Mouse (Mus musculus): ENCODE results near the gene Ddit4. TPM values are rescaled to one million over a fixed set of nuclear protein-coding genes. Genes with fewer than 3 reads are reported as not detected.

The Ddit4 gene
- polyA plus RNA-seq, 1 experiment, result not detected

DNA sequence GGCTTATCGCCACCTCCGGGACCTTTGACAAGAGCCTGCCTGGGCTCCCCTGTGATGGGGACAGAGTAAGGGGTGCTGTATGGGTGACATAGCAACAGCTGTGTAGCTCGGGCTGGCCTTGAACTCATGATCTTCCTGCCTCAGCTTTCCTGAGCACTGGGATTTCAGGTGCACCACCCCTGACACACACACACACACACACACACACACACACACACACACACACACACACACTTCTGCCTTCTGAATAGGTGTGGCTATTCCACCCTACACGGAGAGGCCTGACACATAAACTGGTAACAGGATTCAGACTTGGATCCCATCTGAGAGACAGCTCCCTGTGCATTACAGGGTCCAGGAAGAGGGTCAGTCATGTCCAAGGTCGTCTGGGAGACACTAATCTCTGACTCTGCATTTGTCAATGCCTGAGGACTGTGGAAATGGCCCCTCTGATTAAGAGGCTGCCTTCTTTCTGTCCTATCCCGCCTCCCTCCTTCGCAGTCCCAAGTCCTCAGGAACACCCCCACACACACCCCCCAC, 42.8 kb downstream of the Ddit4 start:
- peaks cover 29% of the 10 kb centered on the region for H3K4me1 ChIP-seq (ENCODE audit: control insufficient read depth, insufficient read depth, low read length)
- no peak overlapping the region for H3K4me3 ChIP-seq (ENCODE audit: insufficient read depth, low read depth, low read length)
- WGBS, result 65% methylated on average over 7 of the region's 7 CpGs
- no peak overlapping the region for H3K27ac ChIP-seq (ENCODE audit: insufficient read depth, low read depth, low read length)
- TF ChIP-seq CTCF (IDR thresholded peaks at IDR 0.05; ENCODE audit: insufficient read depth, low read depth, low read length), result no peak
- TF ChIP-seq POLR2A (IDR thresholded peaks at IDR 0.05; ENCODE audit: insufficient read depth, low read depth, low read length), result no peak

DNA sequence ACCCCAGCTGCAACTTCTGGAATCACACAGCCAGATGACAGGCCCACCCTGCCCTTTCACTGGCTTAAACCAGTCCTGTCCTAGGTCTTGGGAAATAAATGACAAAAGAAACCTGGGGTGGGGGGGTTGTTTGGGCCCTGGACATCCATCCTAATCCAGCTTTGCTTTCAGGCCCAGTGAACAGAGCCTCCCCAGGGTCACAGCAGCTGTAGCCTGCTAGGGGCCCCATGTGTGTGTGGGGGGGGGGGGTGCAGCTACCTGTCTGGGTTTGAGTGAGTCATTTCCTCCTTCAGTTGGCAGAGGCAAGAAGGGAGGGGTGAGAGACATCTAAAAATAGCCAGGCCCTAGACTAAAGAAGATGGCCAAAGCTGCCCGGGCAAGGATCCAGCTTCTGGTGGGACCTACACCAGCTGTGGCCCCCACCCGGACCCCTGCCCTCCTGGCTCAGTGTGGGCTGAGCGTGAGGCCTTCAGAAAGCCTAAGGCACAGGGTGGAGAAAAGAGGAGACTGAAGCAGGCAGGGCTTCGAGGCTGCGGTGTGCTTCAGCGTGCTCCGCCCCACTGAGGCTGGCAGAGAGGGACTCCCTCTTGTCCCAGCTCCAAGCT, 43.8 kb downstream of the Ddit4 start:
- TF ChIP-seq POLR2A (IDR thresholded peaks at IDR 0.05; ENCODE audit: insufficient read depth, low read depth, low read length) (no peak), CTCF (IDR thresholded peaks at IDR 0.05; ENCODE audit: insufficient read depth, low read depth, low read length) (no peak)
- no peak overlapping the region for H3K27ac ChIP-seq (ENCODE audit: insufficient read depth, low read depth, low read length)

DNA sequence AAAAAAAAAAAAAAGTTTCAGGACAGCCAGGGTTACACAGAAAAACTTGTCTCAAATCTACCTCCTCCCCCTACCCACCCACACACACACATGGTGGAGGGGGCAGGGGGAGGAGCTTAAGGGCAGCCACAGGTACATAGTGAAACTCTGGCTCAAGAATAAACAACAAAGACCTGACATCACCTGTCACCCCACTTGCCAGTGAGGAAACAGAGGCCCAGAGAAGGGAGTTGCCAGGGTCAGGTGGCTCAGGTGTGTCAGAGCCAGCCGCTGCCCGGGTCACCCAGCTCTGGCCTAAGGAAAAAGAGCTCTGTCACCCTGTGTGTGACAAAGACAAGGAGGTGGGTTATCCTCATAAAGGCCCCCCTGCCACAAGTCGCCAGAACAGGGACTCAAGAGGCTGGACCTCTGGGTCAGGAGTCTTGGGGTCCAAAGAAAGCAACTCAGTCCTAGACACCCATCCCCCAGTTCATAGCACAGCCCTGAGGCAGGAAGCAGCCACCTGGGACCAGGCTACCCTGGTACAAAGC, 44.5 kb downstream of the Ddit4 start:
- Histone ChIP-seq H3K4me1 (ENCODE audit: control insufficient read depth, insufficient read depth, low read length) (peaks cover 40% of the 10 kb centered on the region), H3K4me3 (ENCODE audit: insufficient read depth, low read depth, low read length) (no peak overlapping the region), H3K27ac (ENCODE audit: insufficient read depth, low read depth, low read length) (no peak overlapping the region)
- 83% methylated on average over 3 of the region's 3 CpGs for WGBS
- TF ChIP-seq POLR2A (IDR thresholded peaks at IDR 0.05; ENCODE audit: insufficient read depth, low read depth, low read length) (no peak), CTCF (IDR thresholded peaks at IDR 0.05; ENCODE audit: insufficient read depth, low read depth, low read length) (no peak)

More for the DNA sequence above, 43.8 kb downstream of the Ddit4 start:
- H3K4me1 ChIP-seq (ENCODE audit: control insufficient read depth, insufficient read depth, low read length), result peaks cover 33% of the 10 kb centered on the region
- 36% methylated on average over 7 of the region's 7 CpGs for WGBS
- H3K4me3 ChIP-seq (ENCODE audit: insufficient read depth, low read depth, low read length), result no peak overlapping the region

DNA sequence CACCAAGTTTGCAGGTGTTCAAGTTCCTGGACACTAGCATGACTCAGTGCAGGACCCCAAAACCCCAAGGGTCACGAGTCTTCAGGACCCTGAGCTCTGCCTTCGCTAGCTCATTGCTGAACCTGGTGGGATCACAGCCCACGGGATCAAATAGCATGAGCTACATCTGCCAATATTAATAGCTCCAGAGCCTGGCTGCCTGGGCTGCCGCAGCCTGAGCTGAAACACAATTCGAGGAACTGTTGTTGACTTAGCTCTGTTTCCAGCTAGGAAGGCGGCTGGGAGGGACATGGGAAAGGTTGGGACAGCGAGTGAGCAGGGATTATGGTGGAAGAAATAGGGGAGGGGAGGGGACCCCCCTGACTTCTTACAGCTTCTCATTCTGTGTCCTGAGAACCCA, 48.5 kb downstream of the Ddit4 start:
- no peak for TF ChIP-seq POLR2A (IDR thresholded peaks at IDR 0.05; ENCODE audit: insufficient read depth, low read depth, low read length)
- no peak for TF ChIP-seq CTCF (IDR thresholded peaks at IDR 0.05; ENCODE audit: insufficient read depth, low read depth, low read length)
- peaks cover 54% of the 10 kb centered on the region for H3K4me1 ChIP-seq (ENCODE audit: control insufficient read depth, insufficient read depth, low read length)
- no peak overlapping the region for H3K4me3 ChIP-seq (ENCODE audit: insufficient read depth, low read depth, low read length)
- no peak overlapping the region for H3K27ac ChIP-seq (ENCODE audit: insufficient read depth, low read depth, low read length)
- 76% methylated on average over 7 of the region's 7 CpGs for WGBS

DNA sequence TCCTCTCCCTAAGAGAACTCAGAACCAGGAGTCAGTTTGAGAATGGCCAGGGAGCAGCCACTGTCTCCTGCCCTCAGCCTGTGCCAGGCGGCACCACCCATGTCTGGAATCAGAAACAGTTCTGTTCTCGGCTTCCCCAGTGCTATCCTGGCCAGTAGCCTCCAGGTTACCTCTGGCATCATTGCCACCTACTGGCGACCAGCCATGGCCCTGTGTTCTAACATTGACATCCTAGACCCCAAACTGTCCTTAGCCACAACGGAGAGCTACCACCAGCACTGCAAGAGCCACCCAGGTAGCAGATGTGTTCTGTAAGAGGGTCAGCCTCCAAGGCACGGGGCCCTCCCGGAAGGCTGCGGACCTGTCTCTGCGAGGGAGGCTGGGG, 49.0 kb downstream of the Ddit4 start:
- H3K4me3 ChIP-seq (ENCODE audit: insufficient read depth, low read depth, low read length), result no peak overlapping the region
- H3K27ac ChIP-seq (ENCODE audit: insufficient read depth, low read depth, low read length), result 0 out of 2 replicates have a peak overlapping the region, but pooled peaks have one; percentile 22
- TF ChIP-seq CTCF (IDR thresholded peaks at IDR 0.05; ENCODE audit: insufficient read depth, low read depth, low read length) (no peak), POLR2A (IDR thresholded peaks at IDR 0.05; ENCODE audit: insufficient read depth, low read depth, low read length) (no peak)
- H3K4me1 ChIP-seq (ENCODE audit: control insufficient read depth, insufficient read depth, low read length), result peaks cover 52% of the 10 kb centered on the region
- 84% methylated on average over 8 of the region's 8 CpGs for WGBS

DNA sequence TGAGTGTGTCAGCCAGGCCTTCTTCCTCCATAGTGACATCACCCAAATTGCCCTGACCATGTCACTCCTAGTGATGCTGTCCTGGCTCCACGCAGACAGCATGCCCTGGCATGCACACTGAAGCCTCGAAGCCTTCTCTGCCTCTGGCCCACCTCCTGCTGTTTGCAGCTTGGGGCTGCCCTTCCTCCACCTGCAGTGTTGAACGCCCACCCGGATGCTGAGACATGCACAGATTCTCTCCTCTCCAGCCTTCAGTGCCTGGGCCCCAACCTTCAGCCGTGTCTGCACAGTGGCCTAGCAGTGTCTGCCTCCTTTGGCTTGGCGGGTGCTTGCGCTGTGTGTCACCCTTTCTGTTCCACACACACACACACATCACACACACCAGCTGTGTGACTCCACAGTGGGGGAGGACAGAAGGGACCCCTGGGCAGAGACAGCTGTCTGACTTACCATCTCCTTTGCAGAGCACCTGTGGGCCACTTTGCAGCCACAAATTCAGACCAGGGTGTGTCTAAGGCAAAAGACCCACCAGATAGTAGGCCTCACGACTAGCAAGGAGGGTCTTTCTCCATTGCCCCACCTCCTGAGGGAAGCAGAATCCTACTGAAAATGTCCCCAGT, 49.5 kb downstream of the Ddit4 start:
- peaks cover 54% of the 10 kb centered on the region for H3K4me1 ChIP-seq (ENCODE audit: control insufficient read depth, insufficient read depth, low read length)
- 23% methylated on average over 8 of the region's 8 CpGs for WGBS
- H3K4me3 ChIP-seq (ENCODE audit: insufficient read depth, low read depth, low read length), result no peak overlapping the region
- 0 out of 2 replicates have a peak overlapping the region, but pooled peaks have one; percentile 22 for H3K27ac ChIP-seq (ENCODE audit: insufficient read depth, low read depth, low read length)
- TF ChIP-seq CTCF (IDR thresholded peaks at IDR 0.05; ENCODE audit: insufficient read depth, low read depth, low read length) (no peak), POLR2A (IDR thresholded peaks at IDR 0.05; ENCODE audit: insufficient read depth, low read depth, low read length) (no peak)

DNA sequence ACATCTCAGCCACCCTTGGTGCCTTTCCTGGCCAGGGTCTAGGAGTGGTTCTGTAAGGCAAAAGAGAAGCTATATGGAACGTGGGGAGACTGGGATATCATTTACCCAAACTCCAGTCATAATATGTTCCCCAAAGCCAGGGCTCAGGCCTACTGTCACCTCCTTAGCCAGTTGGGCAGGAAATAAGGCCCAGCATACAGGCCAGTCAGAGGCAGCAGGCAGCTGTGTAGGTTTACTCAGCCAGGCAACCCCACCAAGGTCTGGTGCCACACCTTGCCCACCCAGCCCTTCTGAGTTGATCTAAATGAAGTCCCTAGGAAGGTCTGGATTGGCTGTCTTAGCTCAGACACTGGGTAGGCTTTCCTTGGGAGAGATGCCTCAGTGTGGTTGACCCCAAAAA, 50.2 kb downstream of the Ddit4 start:
- Histone ChIP-seq H3K4me1 (ENCODE audit: control insufficient read depth, insufficient read depth, low read length) (peaks cover 60% of the 10 kb centered on the region), H3K27ac (ENCODE audit: insufficient read depth, low read depth, low read length) (peak overlapping the region; percentile 22)
- WGBS, result 84% methylated on average over 1 of the region's 1 CpGs

DNA sequence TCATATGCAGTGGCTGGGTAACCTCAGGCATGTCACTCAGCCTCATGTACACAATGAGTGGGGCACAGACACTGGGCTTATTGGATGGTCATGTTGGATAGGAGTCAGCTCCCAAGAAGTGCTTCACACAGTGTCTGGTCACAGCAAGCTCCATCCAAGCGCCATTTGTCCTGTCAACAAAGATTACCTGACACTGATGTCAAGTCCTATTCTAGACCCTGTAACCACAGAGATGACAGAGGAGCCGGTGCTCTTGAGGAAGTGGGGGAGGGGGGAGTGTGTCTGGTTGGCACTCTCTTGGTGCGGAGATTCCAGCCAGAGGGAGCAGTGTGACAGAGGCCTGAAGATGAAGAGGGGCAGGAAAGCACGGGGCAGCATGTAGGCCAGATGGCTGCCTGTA, 50.7 kb downstream of the Ddit4 start:
- WGBS, result 44% methylated on average over 4 of the region's 4 CpGs
- Histone ChIP-seq H3K4me1 (ENCODE audit: control insufficient read depth, insufficient read depth, low read length) (peaks cover 65% of the 10 kb centered on the region), H3K4me3 (ENCODE audit: insufficient read depth, low read depth, low read length) (no peak overlapping the region), H3K27ac (ENCODE audit: insufficient read depth, low read depth, low read length) (0 out of 2 replicates have a peak overlapping the region, but pooled peaks have one; percentile 96)
- no peak for TF ChIP-seq POLR2A (IDR thresholded peaks at IDR 0.05; ENCODE audit: insufficient read depth, low read depth, low read length)
- no peak for TF ChIP-seq CTCF (IDR thresholded peaks at IDR 0.05; ENCODE audit: insufficient read depth, low read depth, low read length)

More for the DNA sequence above, 50.2 kb downstream of the Ddit4 start:
- H3K4me3 ChIP-seq (ENCODE audit: insufficient read depth, low read depth, low read length), result no peak overlapping the region
- no peak for TF ChIP-seq CTCF (IDR thresholded peaks at IDR 0.05; ENCODE audit: insufficient read depth, low read depth, low read length)
- no peak for TF ChIP-seq POLR2A (IDR thresholded peaks at IDR 0.05; ENCODE audit: insufficient read depth, low read depth, low read length)

DNA sequence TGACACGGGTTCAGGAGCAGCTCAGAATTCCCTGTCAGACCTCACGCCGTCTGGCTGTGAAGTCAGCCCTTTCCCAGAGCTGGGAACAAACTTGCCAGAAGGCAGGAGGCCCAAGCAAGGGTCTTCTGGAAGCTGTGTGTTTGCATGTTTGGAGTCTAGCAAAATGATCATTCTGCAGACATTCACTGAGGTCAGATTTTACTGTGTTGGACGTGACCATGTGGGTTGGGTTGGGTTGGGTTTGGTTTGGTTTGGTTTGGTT, 51.5 kb downstream of the Ddit4 start:
- Histone ChIP-seq H3K4me3 (ENCODE audit: insufficient read depth, low read depth, low read length) (no peak overlapping the region), H3K4me1 (ENCODE audit: control insufficient read depth, insufficient read depth, low read length) (peaks cover 71% of the 10 kb centered on the region), H3K27ac (ENCODE audit: insufficient read depth, low read depth, low read length) (peak overlapping the region; percentile 96)
- WGBS, result 24% methylated on average over 4 of the region's 4 CpGs
- no peak for TF ChIP-seq POLR2A (IDR thresholded peaks at IDR 0.05; ENCODE audit: insufficient read depth, low read depth, low read length)
- TF ChIP-seq CTCF (IDR thresholded peaks at IDR 0.05; ENCODE audit: insufficient read depth, low read depth, low read length), result no peak

Other genes starting within 250 kb of the Ddit4 start
- gene Micu1, start 249.4 kb downstream of the Ddit4 start, polyA plus RNA-seq (2012; ENCODE audit: insufficient read depth, insufficient read length, low replicate concordance, missing spikeins), result not detected in 2 replicates
- not detected in 2 replicates for gene Dnajb12, start 72.3 kb downstream of the Ddit4 start, polyA plus RNA-seq (2012; ENCODE audit: insufficient read depth, insufficient read length, low replicate concordance, missing spikeins)
- gene Ascc1, start 51.0 kb upstream of the Ddit4 start, polyA plus RNA-seq (2012; ENCODE audit: insufficient read depth, insufficient read length, low replicate concordance, missing spikeins), result not detected in 2 replicates
- not detected in 2 replicates for gene Anapc16, start 51.3 kb upstream of the Ddit4 start, polyA plus RNA-seq (2012; ENCODE audit: insufficient read depth, insufficient read length, low replicate concordance, missing spikeins)
- 129 and 224 TPM in 2 replicates for gene Spock2, start 154.4 kb upstream of the Ddit4 start, polyA plus RNA-seq (2012; ENCODE audit: insufficient read depth, insufficient read length, low replicate concordance, missing spikeins)

All from olfactory bulb, adult 2 months (tissue).